Mouse (Mus musculus) liver, embryonic 14.5 days (tissue): ENCODE measurements around the gene Ncln.

ENCODE experiments used
- CTCF ChIP-seq: IDR thresholded peaks from 2 replicates; pipeline ENCODE4 v1.5.1; 2016; ENCODE audit warnings: antibody characterized with exemption, low read depth, control low read depth
- EP300 ChIP-seq: IDR thresholded peaks from 2 replicates; pipeline ENCODE4 v1.6.1; 2016; ENCODE audit warnings: antibody characterized with exemption, low read depth

DNA sequence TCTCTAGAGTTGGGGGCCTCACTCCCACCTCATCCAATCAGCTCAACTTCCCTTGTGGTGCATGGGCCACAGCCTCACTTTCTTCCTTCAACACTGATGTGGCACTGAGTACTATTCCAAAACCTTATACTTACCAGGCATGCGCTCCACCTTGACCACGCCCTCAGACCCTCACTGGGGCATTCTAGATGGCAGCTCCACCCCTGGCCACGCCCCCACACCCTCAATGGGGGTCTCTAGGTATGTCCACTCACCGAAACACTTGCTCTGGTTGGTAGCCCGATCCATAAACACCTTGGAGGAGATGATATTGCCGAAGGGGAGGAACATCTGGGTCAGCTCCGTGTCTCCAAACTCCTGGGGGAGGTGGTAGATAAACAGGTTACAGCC lies 33.8 kb downstream of the Ncln start:
- TF ChIP-seq CTCF (no peak), EP300 (no peak)
